Mouse (Mus musculus): ENCODE data around the gene Gng7. TPM values are rescaled to one million over a fixed set of nuclear protein-coding genes. Genes with fewer than 3 reads are reported as not detected.

Gene Gng7
- polyA plus RNA-seq, 1 experiment = 4.1 TPM

DNA sequence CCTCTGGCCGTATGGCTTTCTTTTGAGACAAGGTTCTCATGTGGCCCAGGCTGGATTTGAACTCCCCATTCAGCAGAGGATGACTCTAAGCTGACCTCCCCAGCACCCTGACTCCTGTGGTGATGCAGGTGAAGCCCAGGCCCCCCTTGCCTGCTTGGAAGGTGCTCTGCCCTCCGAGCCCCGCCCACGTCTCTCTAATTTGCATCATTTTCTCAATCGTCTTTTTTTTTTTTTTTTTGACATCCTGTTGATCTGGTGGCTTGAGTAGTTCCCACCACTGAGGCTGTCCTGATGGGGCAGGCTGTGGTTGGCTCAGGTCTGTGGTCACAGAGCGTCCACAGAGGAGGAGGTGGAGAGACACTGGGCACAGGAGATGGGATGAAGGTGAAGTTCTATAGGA lies 25.3 kb downstream of the Gng7 start:
- Histone ChIP-seq H3K27ac (ENCODE audit: insufficient read depth, low read length) (no peak overlapping the region), H3K9me3 (replicated peaks; ENCODE audit: control insufficient read depth, insufficient read depth, low read length, poor library complexity, severe bottlenecking) (no peaks in the 10 kb centered on the region), H3K4me1 (ENCODE audit: control insufficient read depth, insufficient read depth, low read length) (no peaks in the 10 kb centered on the region), H3K27me3 (ENCODE audit: control insufficient read depth, insufficient read depth, low read length, poor library complexity, severe bottlenecking) (no peaks in the 10 kb centered on the region), H3K36me3 (ENCODE audit: control insufficient read depth, insufficient read depth, low read length, poor library complexity, severe bottlenecking) (no peaks in the 10 kb centered on the region), H3K9ac (ENCODE audit: low read depth, poor library complexity, severe bottlenecking) (no peak overlapping the region), H3K4me3 (ENCODE audit: low read depth, low read length) (no peak overlapping the region)
- TF ChIP-seq CTCF (IDR thresholded peaks at IDR 0.05; ENCODE audit: low read depth, low read length) = no peak
- no peak for TF ChIP-seq POLR2A (IDR thresholded peaks at IDR 0.05; ENCODE audit: insufficient read depth, low read length)
- no peak for TF ChIP-seq EP300 (IDR thresholded peaks at IDR 0.05; ENCODE audit: insufficient read depth, low read depth, low read length)

- no peaks in the 10 kb centered on the region for H3K9me3 ChIP-seq (replicated peaks; ENCODE audit: control insufficient read depth, insufficient read depth, low read length, poor library complexity, severe bottlenecking)
- peak; percentile 97 for TF ChIP-seq CTCF (IDR thresholded peaks at IDR 0.05; ENCODE audit: low read depth, low read length)
- peak; percentile 54; the same call in 1 of the 2 replicates for TF ChIP-seq EP300 (IDR thresholded peaks at IDR 0.05; ENCODE audit: insufficient read depth, low read depth, low read length)
- TF ChIP-seq POLR2A (IDR thresholded peaks at IDR 0.05; ENCODE audit: insufficient read depth, low read length) = no peak
- H3K4me1 ChIP-seq (ENCODE audit: control insufficient read depth, insufficient read depth, low read length) = no peaks in the 10 kb centered on the region
- no peak overlapping the region for H3K4me3 ChIP-seq (ENCODE audit: low read depth, low read length)
- no peaks in the 10 kb centered on the region for H3K27me3 ChIP-seq (ENCODE audit: control insufficient read depth, insufficient read depth, low read length, poor library complexity, severe bottlenecking)
- no peak overlapping the region for H3K9ac ChIP-seq (ENCODE audit: low read depth, poor library complexity, severe bottlenecking)
- H3K36me3 ChIP-seq (ENCODE audit: control insufficient read depth, insufficient read depth, low read length, poor library complexity, severe bottlenecking) = no peaks in the 10 kb centered on the region
- H3K27ac ChIP-seq (ENCODE audit: insufficient read depth, low read length) = no peak overlapping the region
Measured at GRCm38 (mm10) chr10:80987709-80988441, 26.9 kb downstream of the Gng7 start.

DNA sequence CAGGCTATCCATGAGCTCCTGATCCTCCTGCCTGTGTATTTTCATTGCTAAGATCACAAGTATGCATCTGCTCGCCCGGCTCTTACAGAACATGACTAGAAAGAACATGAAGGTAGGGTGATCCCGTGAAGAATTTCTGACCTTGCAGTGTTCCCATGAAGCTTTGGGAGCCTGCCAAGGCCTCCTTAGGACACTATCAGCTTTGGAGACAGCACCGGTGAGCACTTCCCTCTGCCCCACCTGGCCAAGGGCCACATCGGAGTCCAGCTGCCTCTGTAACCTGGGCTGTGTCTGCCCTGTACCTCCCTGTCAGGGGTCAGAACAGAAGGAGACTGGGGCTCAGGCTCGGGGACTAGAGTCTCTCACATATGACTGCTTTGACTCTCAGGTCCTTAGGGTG lies 28.0 kb downstream of the Gng7 start:
- Histone ChIP-seq H3K27me3 (ENCODE audit: control insufficient read depth, insufficient read depth, low read length, poor library complexity, severe bottlenecking) (no peaks in the 10 kb centered on the region), H3K27ac (ENCODE audit: insufficient read depth, low read length) (no peak overlapping the region), H3K4me1 (ENCODE audit: control insufficient read depth, insufficient read depth, low read length) (no peaks in the 10 kb centered on the region), H3K9me3 (replicated peaks; ENCODE audit: control insufficient read depth, insufficient read depth, low read length, poor library complexity, severe bottlenecking) (no peaks in the 10 kb centered on the region), H3K4me3 (ENCODE audit: low read depth, low read length) (no peak overlapping the region), H3K9ac (ENCODE audit: low read depth, poor library complexity, severe bottlenecking) (no peak overlapping the region), H3K36me3 (ENCODE audit: control insufficient read depth, insufficient read depth, low read length, poor library complexity, severe bottlenecking) (no peaks in the 10 kb centered on the region)
- TF ChIP-seq CTCF (IDR thresholded peaks at IDR 0.05; ENCODE audit: low read depth, low read length) (no peak), EP300 (IDR thresholded peaks at IDR 0.05; ENCODE audit: insufficient read depth, low read depth, low read length) (no peak), POLR2A (IDR thresholded peaks at IDR 0.05; ENCODE audit: insufficient read depth, low read length) (no peak)

DNA sequence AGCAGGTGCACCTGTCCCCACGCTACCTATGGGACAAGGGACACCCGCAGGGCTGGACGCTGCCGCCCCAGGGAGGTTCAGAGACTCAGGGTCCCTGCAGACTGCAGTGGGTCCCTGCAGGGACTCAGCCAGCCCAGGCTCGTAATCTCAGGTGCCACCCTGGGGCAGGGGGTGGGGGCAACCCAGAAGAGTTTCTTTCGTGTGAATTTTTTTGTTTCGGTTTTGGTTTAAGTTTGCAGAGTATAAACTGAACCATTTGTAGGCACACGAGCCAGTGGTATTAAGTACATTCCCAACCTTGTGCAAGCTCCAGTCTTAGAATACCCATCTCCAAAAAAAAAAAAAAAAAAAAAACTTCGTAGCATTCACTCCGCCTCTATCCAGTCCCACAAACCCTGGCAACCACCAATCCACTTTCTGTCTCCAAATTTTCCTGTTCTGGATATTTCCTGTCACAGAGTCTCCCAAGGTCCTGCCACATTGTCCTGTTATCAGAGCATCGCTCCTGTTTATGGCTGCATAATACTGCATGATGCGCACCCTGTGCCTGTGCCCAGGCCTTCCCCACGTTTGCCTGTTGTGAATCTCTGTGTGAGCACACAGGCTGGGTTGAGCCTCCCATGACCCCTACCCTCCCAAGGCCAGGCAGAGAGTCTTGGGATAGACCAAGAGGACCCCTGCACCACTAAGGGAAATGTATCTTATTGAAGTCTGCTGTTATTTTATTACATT lies 28.6 kb downstream of the Gng7 start:
- H3K4me3 ChIP-seq (ENCODE audit: low read depth, low read length) = peak overlapping the region; percentile 39
- peak overlapping the region; percentile 31; the same call in 1 of the 2 replicates for H3K9ac ChIP-seq (ENCODE audit: low read depth, poor library complexity, severe bottlenecking)
- H3K27me3 ChIP-seq (ENCODE audit: control insufficient read depth, insufficient read depth, low read length, poor library complexity, severe bottlenecking) = no peaks in the 10 kb centered on the region

GRCm38 (mm10) chr10:80985241-80985969 lies 29.3 kb downstream of the Gng7 start:
- Histone ChIP-seq H3K4me1 (ENCODE audit: control insufficient read depth, insufficient read depth, low read length) (no peaks in the 10 kb centered on the region), H3K4me3 (ENCODE audit: low read depth, low read length) (peak overlapping the region; percentile 39), H3K27me3 (ENCODE audit: control insufficient read depth, insufficient read depth, low read length, poor library complexity, severe bottlenecking) (no peaks in the 10 kb centered on the region), H3K9me3 (replicated peaks; ENCODE audit: control insufficient read depth, insufficient read depth, low read length, poor library complexity, severe bottlenecking) (no peaks in the 10 kb centered on the region), H3K36me3 (ENCODE audit: control insufficient read depth, insufficient read depth, low read length, poor library complexity, severe bottlenecking) (no peaks in the 10 kb centered on the region), H3K27ac (ENCODE audit: insufficient read depth, low read length) (no peak overlapping the region), H3K9ac (ENCODE audit: low read depth, poor library complexity, severe bottlenecking) (peak overlapping the region; percentile 31; the same call in 1 of the 2 replicates)
- no peak for TF ChIP-seq POLR2A (IDR thresholded peaks at IDR 0.05; ENCODE audit: insufficient read depth, low read length)
- TF ChIP-seq EP300 (IDR thresholded peaks at IDR 0.05; ENCODE audit: insufficient read depth, low read depth, low read length) = no peak
- no peak for TF ChIP-seq CTCF (IDR thresholded peaks at IDR 0.05; ENCODE audit: low read depth, low read length)

More for the DNA sequence above, 28.6 kb downstream of the Gng7 start:
- TF ChIP-seq POLR2A (IDR thresholded peaks at IDR 0.05; ENCODE audit: insufficient read depth, low read length) = no peak
- TF ChIP-seq EP300 (IDR thresholded peaks at IDR 0.05; ENCODE audit: insufficient read depth, low read depth, low read length) = no peak
- no peak for TF ChIP-seq CTCF (IDR thresholded peaks at IDR 0.05; ENCODE audit: low read depth, low read length)
- no peaks in the 10 kb centered on the region for H3K9me3 ChIP-seq (replicated peaks; ENCODE audit: control insufficient read depth, insufficient read depth, low read length, poor library complexity, severe bottlenecking)
- H3K27ac ChIP-seq (ENCODE audit: insufficient read depth, low read length) = no peak overlapping the region
- no peaks in the 10 kb centered on the region for H3K36me3 ChIP-seq (ENCODE audit: control insufficient read depth, insufficient read depth, low read length, poor library complexity, severe bottlenecking)
- no peaks in the 10 kb centered on the region for H3K4me1 ChIP-seq (ENCODE audit: control insufficient read depth, insufficient read depth, low read length)
